Mouse (Mus musculus) embryonic fibroblast, embryonic 13.5 days (primary cell): ENCODE measurements around the gene Nln. TPM values are rescaled to one million over a fixed set of nuclear protein-coding genes. Genes with fewer than 3 reads are reported as not detected.

Experiments used
- H3K27ac ChIP-seq: 2 replicates; pipeline ENCODE4 v1.5.1; 2012; ENCODE audit warnings: low read length, control low read depth, inconsistent platforms; ENCODE audit not compliant: insufficient read depth
- H3K4me1 ChIP-seq: 2 replicates; pipeline ENCODE4 v1.6.1; 2011; ENCODE audit warnings: low read length; ENCODE audit not compliant: control insufficient read depth, insufficient read depth
- H3K4me3 ChIP-seq: 2 replicates; pipeline ENCODE4 v1.5.1; 2011; ENCODE audit warnings: mild to moderate bottlenecking, control low read depth, low read length; ENCODE audit not compliant: insufficient read depth
- CTCF ChIP-seq: IDR thresholded peaks from 2 replicates; pipeline ENCODE4 v1.5.1; 2011; ENCODE audit warnings: mild to moderate bottlenecking, control low read depth, low read length, moderate library complexity, borderline replicate concordance; ENCODE audit not compliant: insufficient read depth
- POLR2A ChIP-seq: IDR thresholded peaks from 2 replicates; pipeline ENCODE4 v1.6.1; 2011; ENCODE audit warnings: low read depth, mild to moderate bottlenecking, control low read depth, low read length, moderate library complexity
- polyA plus RNA-seq: library from polyadenylated mRNA; stranded (reverse); fragments of >200 nt; gene quantifications from 2 replicates; pipeline ENCODE4 v1.2.4, GENCODE M21; 2011; ENCODE audit warnings: low read depth; ENCODE audit not compliant: missing spikeins, insufficient read length

Gene Nln
- polyA plus RNA-seq, 1 experiment = 44.0 TPM

GRCm38 (mm10) chr13:104123662-104124381 lies 14.4 kb upstream of the Nln start:
- no peaks in the 10 kb centered on the region for H3K4me1 ChIP-seq
- TF ChIP-seq CTCF (no peak), POLR2A (no peak)
- no peak overlapping the region for H3K4me3 ChIP-seq
- no peak overlapping the region for H3K27ac ChIP-seq

- Histone ChIP-seq H3K4me1 (no peaks in the 10 kb centered on the region), H3K4me3 (no peak overlapping the region), H3K27ac (no peak overlapping the region)
- no peak for TF ChIP-seq CTCF
Observed at GRCm38 (mm10) chr13:104122078-104122840, 12.8 kb upstream of the Nln start.

- no peak overlapping the region for H3K27ac ChIP-seq
- TF ChIP-seq CTCF = no peak
- TF ChIP-seq POLR2A = no peak
- H3K4me1 ChIP-seq = peaks cover 5% of the 10 kb centered on the region; the same call in 1 of the 2 replicates
- H3K4me3 ChIP-seq = no peak overlapping the region
Observed at GRCm38 (mm10) chr13:104114827-104115226, 5.4 kb upstream of the Nln start.

DNA sequence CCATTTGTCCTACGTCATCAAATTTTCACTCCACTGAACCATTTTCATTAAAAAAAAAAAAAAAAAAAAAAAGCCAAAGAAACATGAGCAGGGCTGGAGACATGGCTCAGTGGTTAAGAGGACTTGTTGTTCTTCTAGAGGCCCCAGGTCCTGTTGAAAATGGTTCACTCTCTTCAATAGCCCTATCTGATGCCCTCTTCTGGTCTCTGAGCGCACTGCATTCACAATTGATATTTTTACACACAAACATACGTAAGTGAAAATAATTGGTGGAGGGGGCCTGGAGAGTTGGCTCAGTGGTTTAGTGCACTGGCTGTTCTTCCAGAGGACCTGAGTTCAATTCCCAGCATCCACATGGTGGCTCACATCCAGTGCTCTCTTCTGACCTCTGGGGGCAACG lies 4.4 kb upstream of the Nln start:
- H3K4me1 ChIP-seq = peaks cover 5% of the 10 kb centered on the region; the same call in 1 of the 2 replicates
- no peak overlapping the region for H3K27ac ChIP-seq
- TF ChIP-seq POLR2A (no peak), CTCF (no peak)
- no peak overlapping the region for H3K4me3 ChIP-seq

DNA sequence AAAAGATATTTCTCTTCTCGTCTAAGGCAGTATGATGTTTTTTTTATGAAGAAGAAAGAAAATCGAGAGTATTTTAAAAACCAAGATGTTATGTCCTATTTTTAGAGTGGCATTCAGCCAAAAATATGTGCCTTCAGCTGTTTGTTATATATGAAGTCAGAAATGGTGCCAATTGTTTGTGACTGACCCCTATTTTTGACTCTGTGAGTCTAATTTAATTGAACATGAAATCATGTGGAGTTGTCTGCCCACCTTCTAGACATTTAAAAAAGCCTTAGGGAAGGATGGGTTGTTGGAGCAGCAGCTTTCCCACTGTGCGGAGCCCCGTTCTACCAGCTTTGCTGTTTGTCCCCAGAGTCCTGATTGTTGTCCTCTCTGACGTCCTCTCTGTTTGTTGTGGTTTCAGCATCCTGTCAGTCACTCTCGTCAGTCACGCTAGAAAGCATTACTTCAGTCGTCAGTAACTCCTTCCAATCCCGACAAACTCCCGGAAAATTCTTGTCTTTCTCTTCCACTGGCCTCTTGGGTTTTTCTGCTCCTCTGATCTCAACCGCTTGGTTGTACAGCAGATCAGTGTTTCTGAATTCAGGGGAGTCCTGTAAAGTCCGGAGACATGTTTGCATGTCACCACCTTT lies 3.0 kb upstream of the Nln start:
- no peak for TF ChIP-seq POLR2A
- TF ChIP-seq CTCF = no peak

DNA sequence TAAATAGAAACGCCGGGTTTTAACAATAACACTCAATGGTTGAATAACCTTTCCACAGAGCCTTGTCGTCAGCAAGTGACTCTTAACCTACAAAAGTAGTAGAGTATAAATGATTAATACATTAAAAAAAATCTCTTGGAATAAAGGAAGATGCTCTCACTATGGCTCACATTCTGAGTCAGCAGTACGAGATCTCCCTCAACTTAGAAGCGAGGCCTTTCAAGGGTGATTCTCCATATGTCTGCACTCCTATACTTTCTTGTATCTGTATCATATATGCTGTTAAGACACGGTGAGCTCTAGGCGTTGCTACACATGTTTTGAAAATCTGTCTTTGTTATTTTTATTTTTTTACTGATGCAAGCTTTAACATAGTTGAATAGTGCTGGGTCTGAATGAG lies 1.1 kb upstream of the Nln start:
- TF ChIP-seq CTCF (no peak), POLR2A (no peak)
- peaks cover 5% of the 10 kb centered on the region; the same call in 1 of the 2 replicates for H3K4me1 ChIP-seq
- peak overlapping the region; percentile 88 for H3K4me3 ChIP-seq
- peak overlapping the region; percentile 10; the same call in 1 of the 2 replicates for H3K27ac ChIP-seq

More for the DNA sequence above, 3.0 kb upstream of the Nln start:
- Histone ChIP-seq H3K4me3 (no peak overlapping the region), H3K27ac (no peak overlapping the region), H3K4me1 (peaks cover 5% of the 10 kb centered on the region; the same call in 1 of the 2 replicates)

GRCm38 (mm10) chr13:104109816-104110521 lies 555 bp upstream of the Nln start:
- H3K4me1 ChIP-seq = peaks cover 5% of the 10 kb centered on the region; the same call in 1 of the 2 replicates
- H3K4me3 ChIP-seq = peak overlapping the region; percentile 88
- no peak for TF ChIP-seq CTCF
- H3K27ac ChIP-seq = peak overlapping the region; percentile 10; the same call in 1 of the 2 replicates

DNA sequence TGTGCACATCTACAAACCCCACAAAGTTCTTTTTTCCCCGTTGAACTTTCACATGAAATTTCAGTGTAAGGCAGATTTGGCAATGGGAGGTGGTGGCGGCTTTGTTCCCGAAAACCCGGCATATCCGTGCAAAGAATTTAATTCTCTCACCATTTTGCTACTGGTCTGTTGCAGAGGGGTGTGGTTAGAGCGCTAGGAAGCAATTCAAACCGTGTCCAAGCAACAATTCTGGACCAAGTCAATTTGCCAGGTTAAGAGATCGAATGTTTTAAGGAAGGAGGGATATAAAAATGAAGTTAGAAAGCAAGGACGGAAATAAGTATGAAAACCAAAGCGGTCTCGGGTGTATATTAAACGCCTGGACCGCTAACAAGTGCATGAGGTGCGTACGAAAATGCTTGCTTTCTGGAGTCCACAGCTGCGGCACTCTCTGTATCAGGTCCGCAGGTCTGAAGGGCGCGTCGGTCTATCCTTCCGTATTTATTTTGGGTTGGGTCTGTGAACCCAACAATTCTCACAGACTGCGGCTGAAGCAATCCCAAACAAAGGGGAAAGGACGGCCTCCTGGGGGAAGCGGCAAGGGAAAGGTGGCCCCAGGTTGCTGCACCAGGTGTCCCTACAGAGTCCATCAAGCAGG lies 645 bp downstream of the Nln start:
- no peak for TF ChIP-seq CTCF
- no peak for TF ChIP-seq POLR2A
- Histone ChIP-seq H3K4me1 (peaks cover 5% of the 10 kb centered on the region; the same call in 1 of the 2 replicates), H3K27ac (no peak overlapping the region), H3K4me3 (peak overlapping the region; percentile 94)
